Mouse (Mus musculus) MEL (cell line): ENCODE results near the gene C8b.

ENCODE experiments used
- CHD2 ChIP-seq: IDR thresholded peaks from 2 replicates; pipeline ENCODE4 v1.6.1; 2011; ENCODE audit warnings: low read length, improper control_type of control experiment
- CTCF ChIP-seq, 3 experiments: IDR thresholded peaks in 2 of 3; conservative IDR thresholded peaks in 1 of 3; 2 replicates each; pipeline ENCODE4 v1.5.1; 2011 to 2012; ENCODE audit warnings: low read length in 3 of 3, low read depth in 2 of 3, mild to moderate bottlenecking in 2 of 3, improper control_type of control experiment in 1 of 3, inconsistent platforms in 1 of 3, mixed read lengths in 1 of 3, moderate library complexity in 1 of 3; ENCODE audit not compliant: control insufficient read depth in 1 of 3, insufficient read depth in 1 of 3, poor library complexity in 1 of 3, severe bottlenecking in 1 of 3
- EP300 ChIP-seq, 2 experiments: IDR thresholded peaks; 2 replicates each; pipeline ENCODE4 v1.6.1; 2011; ENCODE audit warnings: improper control_type of control experiment in 2 of 2, low read length in 2 of 2, low read depth in 1 of 2, mild to moderate bottlenecking in 1 of 2
- ETS1 ChIP-seq: IDR thresholded peaks from 2 replicates; pipeline ENCODE4 v1.6.1; 2012; ENCODE audit warnings: low read depth, mild to moderate bottlenecking, inconsistent platforms, low read length, improper control_type of control experiment, moderate library complexity
- HCFC1 ChIP-seq: IDR thresholded peaks from 2 replicates; pipeline ENCODE4 v1.6.1; 2012; ENCODE audit warnings: low read depth, mild to moderate bottlenecking, inconsistent platforms, low read length, improper control_type of control experiment, moderate library complexity
- MAX ChIP-seq: IDR thresholded peaks from 2 replicates; pipeline ENCODE4 v1.6.1; 2011; ENCODE audit warnings: low read length, improper control_type of control experiment
- MAZ ChIP-seq: IDR thresholded peaks from 2 replicates; pipeline ENCODE4 v1.6.1; 2012; ENCODE audit warnings: low read depth, mild to moderate bottlenecking, inconsistent platforms, low read length, improper control_type of control experiment
- MYB ChIP-seq: IDR thresholded peaks from 2 replicates; pipeline ENCODE4 v1.6.1; 2011; ENCODE audit warnings: mild to moderate bottlenecking, low read depth, low read length, improper control_type of control experiment
- NELFE ChIP-seq: IDR thresholded peaks from 2 replicates; pipeline ENCODE4 v1.6.1; 2011; ENCODE audit warnings: low read depth, low read length, improper control_type of control experiment
- NRF1 ChIP-seq: IDR thresholded peaks from 2 replicates; pipeline ENCODE4 v1.6.1; 2014; ENCODE audit warnings: low read depth, mild to moderate bottlenecking, inconsistent platforms, low read length, improper control_type of control experiment, moderate library complexity; ENCODE audit not compliant: poor library complexity, insufficient read depth, severe bottlenecking
- POLR2A ChIP-seq, 2 experiments: IDR thresholded peaks; 2 replicates each; pipeline ENCODE4 v1.6.1; 2011 to 2012; ENCODE audit warnings: low read length in 2 of 2, mild to moderate bottlenecking in 2 of 2, control low read depth in 1 of 2, improper control_type of control experiment in 1 of 2, low read depth in 1 of 2, moderate library complexity in 1 of 2; ENCODE audit not compliant: control insufficient read depth in 1 of 2, insufficient read depth in 1 of 2, poor library complexity in 1 of 2
- USF2 ChIP-seq, 2 experiments: IDR thresholded peaks; 2 replicates each; pipeline ENCODE4 v1.6.1; 2011 to 2012; ENCODE audit warnings: improper control_type of control experiment in 2 of 2, low read length in 2 of 2, borderline replicate concordance in 1 of 2, inconsistent platforms in 1 of 2, low read depth in 1 of 2, mild to moderate bottlenecking in 1 of 2; ENCODE audit not compliant: insufficient read depth in 1 of 2
- ZNF384 ChIP-seq: IDR thresholded peaks from 2 replicates; pipeline ENCODE4 v1.6.1; 2012; ENCODE audit warnings: low read depth, mild to moderate bottlenecking, inconsistent platforms, low read length, improper control_type of control experiment

DNA sequence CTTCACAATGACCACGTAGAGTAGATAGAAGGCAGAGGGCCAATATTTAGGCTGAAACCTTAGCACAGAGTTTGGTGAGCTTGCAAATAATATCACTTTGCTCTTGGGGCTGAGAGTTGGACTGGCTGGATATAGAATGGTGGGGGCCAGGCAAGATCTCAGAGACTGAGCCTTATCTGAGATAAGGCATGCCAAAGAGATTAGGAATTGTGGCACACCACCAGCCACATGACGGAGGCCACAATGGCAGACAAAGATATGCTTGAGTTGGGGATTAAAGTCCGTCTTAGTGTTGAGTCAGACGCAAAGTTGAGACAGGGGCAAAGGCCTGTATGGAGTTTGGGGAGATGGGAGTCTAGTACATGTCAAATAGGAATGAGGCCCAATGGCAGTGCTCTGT lies 26.0 kb downstream of the C8b start:
- TF ChIP-seq ETS1 (no peak), POLR2A (IDR thresholded peaks at IDR 0.05; ENCODE audit: control insufficient read depth in 1 of 2, insufficient read depth in 1 of 2, low read depth in 1 of 2, low read length in 2 of 2, poor library complexity in 1 of 2) (no peak), EP300 (IDR thresholded peaks at IDR 0.05; ENCODE audit: low read depth in 1 of 2, low read length in 2 of 2) (no peak), NELFE (no peak), MAX (no peak), CTCF (IDR thresholded peaks at IDR 0.05 in 2 of 3, conservative IDR thresholded peaks at IDR 0.05 in 1 of 3; ENCODE audit: control insufficient read depth in 1 of 3, insufficient read depth in 1 of 3, low read depth in 2 of 3, low read length in 3 of 3, poor library complexity in 1 of 3, severe bottlenecking in 1 of 3) (no peak), MAZ (no peak), MYB (no peak), NRF1 (no peak), HCFC1 (no peak), USF2 (IDR thresholded peaks at IDR 0.05; ENCODE audit: borderline replicate concordance in 1 of 2, insufficient read depth in 1 of 2, low read depth in 1 of 2, low read length in 2 of 2) (no peak), ZNF384 (no peak), CHD2 (no peak)
